Mouse (Mus musculus) testis, adult 2 months (tissue): Measurements from ENCODE around the gene Slc26a10.

Experiments
- CTCF ChIP-seq: fragments of 200-500 bp; IDR thresholded peaks from 2 replicates; pipeline ENCODE4 v1.5.1; 2012; ENCODE audit warnings: low read depth, mild to moderate bottlenecking, inconsistent platforms, low read length, moderate library complexity; ENCODE audit not compliant: control insufficient read depth, insufficient read depth, insufficient replicate concordance
- POLR2A ChIP-seq: fragments of 200-500 bp; IDR thresholded peaks from 2 replicates; pipeline ENCODE4 v1.6.1; 2012; ENCODE audit warnings: low read depth, mild to moderate bottlenecking, inconsistent platforms, low read length, moderate library complexity; ENCODE audit not compliant: control insufficient read depth

DNA sequence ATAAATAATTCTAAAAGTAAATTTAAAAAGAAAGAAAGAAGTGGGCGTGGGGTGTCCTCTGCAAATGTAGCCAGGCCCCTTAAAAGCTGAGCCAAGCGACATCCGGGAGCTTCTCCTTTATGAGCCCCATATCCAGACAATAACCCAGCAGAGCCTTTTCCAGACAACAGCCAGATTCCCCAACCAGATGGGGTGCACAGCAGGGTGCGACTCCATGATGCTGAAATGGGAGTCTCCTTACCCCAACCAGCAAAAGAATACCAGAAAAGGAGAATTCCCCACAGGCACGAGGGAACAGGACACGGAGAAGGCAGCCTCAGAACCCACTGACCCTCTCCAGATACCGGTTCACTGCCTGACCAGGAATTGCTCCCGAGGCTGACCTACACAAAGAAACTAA lies 37.2 kb downstream of the Slc26a10 start:
- no peak for TF ChIP-seq CTCF
- no peak for TF ChIP-seq POLR2A
